Mouse (Mus musculus): ENCODE data around the gene Clic3. TPM values are rescaled to one million over a fixed set of nuclear protein-coding genes. Genes with fewer than 3 reads are reported as not detected.

The Clic3 gene
- polyA plus RNA-seq, 1 experiment from 2014 or later = 0.47 TPM

- Histone ChIP-seq H3K27me3 (ENCODE audit: control insufficient read depth, insufficient read depth, low read length) (no peaks in the 10 kb centered on the region), H3K4me2 (no peak overlapping the region), H3K4me3 (ENCODE audit: low read depth, low read length) (no peak overlapping the region), H3K36me3 (ENCODE audit: control insufficient read depth, insufficient read depth, low read length) (no peaks in the 10 kb centered on the region), H3K27ac (ENCODE audit: low read depth, low read length) (no peak overlapping the region), H3K4me1 (ENCODE audit: control insufficient read depth, insufficient read depth, low read length) (peaks cover 6% of the 10 kb centered on the region), H3K9me3 (replicated peaks; ENCODE audit: control insufficient read depth, low read length) (no peaks in the 10 kb centered on the region), H3K9ac (ENCODE audit: low read depth, low read length) (no peak overlapping the region)
- WGBS (ENCODE audit: insufficient replicate concordance) = 68% methylated on average over 10 of the region's 10 CpGs
- ATAC-seq (replicated peaks; ENCODE audit: insufficient number of reproducible peaks, low FRiP score, low TSS enrichment) = 0 out of 2 replicates have a peak, but pooled peaks have one; percentile 36
These were observed 12.6 kb downstream of the Clic3 start for GRCm38 (mm10) chr2:25468962-25469915.

- Histone ChIP-seq H3K4me2 (no peak within 1 kb of the TSS), H3K4me1 (ENCODE audit: control insufficient read depth, insufficient read depth, low read length) (peaks cover 6% of the 10 kb centered on the region), H3K27me3 (ENCODE audit: control insufficient read depth, insufficient read depth, low read length) (no peaks in the 10 kb centered on the region), H3K9ac (ENCODE audit: low read depth, low read length) (no peak within 1 kb of the TSS), H3K27ac (ENCODE audit: low read depth, low read length) (no peak within 1 kb of the TSS), H3K36me3 (ENCODE audit: control insufficient read depth, insufficient read depth, low read length) (no peaks in the 10 kb centered on the region), H3K4me3 (ENCODE audit: low read depth, low read length) (no peak within 1 kb of the TSS), H3K9me3 (replicated peaks; ENCODE audit: control insufficient read depth, low read length) (no peaks in the 10 kb centered on the region)
- WGBS (ENCODE audit: insufficient replicate concordance) = 33% methylated on average over 6 of the region's 6 CpGs
- no peak for ATAC-seq (replicated peaks; ENCODE audit: insufficient number of reproducible peaks, low FRiP score, low TSS enrichment)
These were observed 13.3 kb downstream of the Clic3 start, which contains the start of gene Ptgds for GRCm38 (mm10) chr2:25469969-25470368. Ptgds (minus strand) TSS chr2:25470046.

GRCm38 (mm10) chr2:25472550-25472949 lies 15.9 kb downstream of the Clic3 start:
- no peak overlapping the region for H3K9ac ChIP-seq (ENCODE audit: low read depth, low read length)
- H3K4me3 ChIP-seq (ENCODE audit: low read depth, low read length) = no peak overlapping the region
- no peak overlapping the region for H3K4me2 ChIP-seq
- H3K4me1 ChIP-seq (ENCODE audit: control insufficient read depth, insufficient read depth, low read length) = peaks cover 5% of the 10 kb centered on the region
- H3K27ac ChIP-seq (ENCODE audit: low read depth, low read length) = no peak overlapping the region
- H3K36me3 ChIP-seq (ENCODE audit: control insufficient read depth, insufficient read depth, low read length) = no peaks in the 10 kb centered on the region
- no peak for ATAC-seq (replicated peaks; ENCODE audit: insufficient number of reproducible peaks, low FRiP score, low TSS enrichment)
- 65% methylated on average over 2 of the region's 2 CpGs for WGBS (ENCODE audit: insufficient replicate concordance)
- 0 out of 2 replicates have a peak, but pooled peaks cover 5% of the 10 kb centered on the region for H3K27me3 ChIP-seq (ENCODE audit: control insufficient read depth, insufficient read depth, low read length)
- no peaks in the 10 kb centered on the region for H3K9me3 ChIP-seq (replicated peaks; ENCODE audit: control insufficient read depth, low read length)

GRCm38 (mm10) chr2:25477541-25477940 lies 20.9 kb downstream of the Clic3 start:
- H3K9me3 ChIP-seq (replicated peaks; ENCODE audit: control insufficient read depth, low read length) = no peaks in the 10 kb centered on the region
- H3K36me3 ChIP-seq (ENCODE audit: control insufficient read depth, insufficient read depth, low read length) = no peaks in the 10 kb centered on the region
- WGBS (ENCODE audit: insufficient replicate concordance) = 81% methylated on average over 8 of the region's 8 CpGs
- H3K9ac ChIP-seq (ENCODE audit: low read depth, low read length) = no peak overlapping the region
- peaks cover 5% of the 10 kb centered on the region; the same call in 1 of the 2 replicates for H3K27me3 ChIP-seq (ENCODE audit: control insufficient read depth, insufficient read depth, low read length)
- no peak overlapping the region for H3K4me2 ChIP-seq
- no peak overlapping the region for H3K27ac ChIP-seq (ENCODE audit: low read depth, low read length)
- no peaks in the 10 kb centered on the region for H3K4me1 ChIP-seq (ENCODE audit: control insufficient read depth, insufficient read depth, low read length)
- no peak overlapping the region for H3K4me3 ChIP-seq (ENCODE audit: low read depth, low read length)
- no peak for ATAC-seq (replicated peaks; ENCODE audit: insufficient number of reproducible peaks, low FRiP score, low TSS enrichment)

- no peaks in the 10 kb centered on the region for H3K9me3 ChIP-seq (replicated peaks; ENCODE audit: control insufficient read depth, low read length)
- no peak for ATAC-seq (replicated peaks; ENCODE audit: insufficient number of reproducible peaks, low FRiP score, low TSS enrichment)
- H3K27ac ChIP-seq (ENCODE audit: low read depth, low read length) = no peak overlapping the region
- H3K4me1 ChIP-seq (ENCODE audit: control insufficient read depth, insufficient read depth, low read length) = no peaks in the 10 kb centered on the region
- H3K36me3 ChIP-seq (ENCODE audit: control insufficient read depth, insufficient read depth, low read length) = no peaks in the 10 kb centered on the region
- no peak overlapping the region for H3K4me3 ChIP-seq (ENCODE audit: low read depth, low read length)
- 89% methylated on average over 3 of the region's 3 CpGs for WGBS (ENCODE audit: insufficient replicate concordance)
- peaks cover 5% of the 10 kb centered on the region; the same call in 1 of the 2 replicates for H3K27me3 ChIP-seq (ENCODE audit: control insufficient read depth, insufficient read depth, low read length)
- no peak overlapping the region for H3K9ac ChIP-seq (ENCODE audit: low read depth, low read length)
- H3K4me2 ChIP-seq = no peak overlapping the region
These were observed 21.5 kb downstream of the Clic3 start for GRCm38 (mm10) chr2:25477967-25478675.

GRCm38 (mm10) chr2:25479551-25480311 lies 23.1 kb downstream of the Clic3 start:
- WGBS (ENCODE audit: insufficient replicate concordance) = 67% methylated on average over 10 of the region's 10 CpGs
- peaks cover 7% of the 10 kb centered on the region; the same call in 1 of the 2 replicates for H3K27me3 ChIP-seq (ENCODE audit: control insufficient read depth, insufficient read depth, low read length)
- H3K36me3 ChIP-seq (ENCODE audit: control insufficient read depth, insufficient read depth, low read length) = no peaks in the 10 kb centered on the region
- no peak overlapping the region for H3K4me3 ChIP-seq (ENCODE audit: low read depth, low read length)
- H3K9me3 ChIP-seq (replicated peaks; ENCODE audit: control insufficient read depth, low read length) = no peaks in the 10 kb centered on the region
- H3K4me2 ChIP-seq = no peak overlapping the region
- H3K9ac ChIP-seq (ENCODE audit: low read depth, low read length) = no peak overlapping the region
- no peak for ATAC-seq (replicated peaks; ENCODE audit: insufficient number of reproducible peaks, low FRiP score, low TSS enrichment)
- no peaks in the 10 kb centered on the region for H3K4me1 ChIP-seq (ENCODE audit: control insufficient read depth, insufficient read depth, low read length)
- no peak overlapping the region for H3K27ac ChIP-seq (ENCODE audit: low read depth, low read length)

GRCm38 (mm10) chr2:25480541-25480940 lies 23.9 kb downstream of the Clic3 start:
- no peak overlapping the region for H3K27ac ChIP-seq (ENCODE audit: low read depth, low read length)
- no peaks in the 10 kb centered on the region for H3K36me3 ChIP-seq (ENCODE audit: control insufficient read depth, insufficient read depth, low read length)
- no peaks in the 10 kb centered on the region for H3K9me3 ChIP-seq (replicated peaks; ENCODE audit: control insufficient read depth, low read length)
- no peak overlapping the region for H3K9ac ChIP-seq (ENCODE audit: low read depth, low read length)
- no peaks in the 10 kb centered on the region for H3K4me1 ChIP-seq (ENCODE audit: control insufficient read depth, insufficient read depth, low read length)
- no peak overlapping the region for H3K4me2 ChIP-seq
- H3K4me3 ChIP-seq (ENCODE audit: low read depth, low read length) = no peak overlapping the region
- WGBS (ENCODE audit: insufficient replicate concordance) = 70% methylated on average over 1 of the region's 1 CpGs
- H3K27me3 ChIP-seq (ENCODE audit: control insufficient read depth, insufficient read depth, low read length) = peaks cover 7% of the 10 kb centered on the region; the same call in 1 of the 2 replicates
- ATAC-seq (replicated peaks; ENCODE audit: insufficient number of reproducible peaks, low FRiP score, low TSS enrichment) = no peak

GRCm38 (mm10) chr2:25482969-25483368 lies 26.3 kb downstream of the Clic3 start:
- H3K9me3 ChIP-seq (replicated peaks; ENCODE audit: control insufficient read depth, low read length) = no peaks in the 10 kb centered on the region
- WGBS (ENCODE audit: insufficient replicate concordance) = 22% methylated on average over 7 of the region's 7 CpGs
- ATAC-seq (replicated peaks; ENCODE audit: insufficient number of reproducible peaks, low FRiP score, low TSS enrichment) = no peak
- H3K36me3 ChIP-seq (ENCODE audit: control insufficient read depth, insufficient read depth, low read length) = no peaks in the 10 kb centered on the region
- no peak overlapping the region for H3K27ac ChIP-seq (ENCODE audit: low read depth, low read length)
- no peak overlapping the region for H3K9ac ChIP-seq (ENCODE audit: low read depth, low read length)
- H3K4me2 ChIP-seq = no peak overlapping the region
- H3K4me1 ChIP-seq (ENCODE audit: control insufficient read depth, insufficient read depth, low read length) = no peaks in the 10 kb centered on the region
- no peak overlapping the region for H3K4me3 ChIP-seq (ENCODE audit: low read depth, low read length)
- H3K27me3 ChIP-seq (ENCODE audit: control insufficient read depth, insufficient read depth, low read length) = peaks cover 4% of the 10 kb centered on the region; the same call in 1 of the 2 replicates

Measured in heart, embryonic 11.5 days (tissue).